Mouse (Mus musculus): ENCODE results near the gene Tspan32. TPM values are rescaled to one million over a fixed set of nuclear protein-coding genes. Genes with fewer than 3 reads are reported as not detected.

Gene Tspan32
- polyA plus RNA-seq, 1 experiment = 5.1 TPM

DNA sequence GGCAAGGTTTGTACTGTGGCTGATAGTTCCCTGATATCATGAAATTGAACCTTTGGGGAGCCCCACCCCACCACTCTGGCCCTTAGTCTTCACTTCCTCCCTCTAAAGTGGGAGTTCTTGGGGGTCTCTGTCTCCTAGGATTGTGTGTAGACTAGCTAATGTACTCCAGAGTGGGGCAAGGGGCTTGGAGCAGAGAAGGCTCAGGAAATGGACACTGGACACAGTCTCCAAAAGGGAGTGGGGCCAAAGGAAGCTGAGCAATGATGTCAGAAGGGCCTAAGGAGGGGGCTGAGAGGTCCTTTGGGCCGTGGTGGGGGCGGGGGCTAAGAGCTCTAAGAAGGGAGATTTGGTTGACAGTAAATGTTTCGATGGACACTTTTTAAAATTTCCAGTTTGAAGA lies 50.2 kb downstream of the Tspan32 start:
- peak overlapping the region; percentile 91 for H3K4me3 ChIP-seq (ENCODE audit: insufficient read depth, low read depth, low read length)
- TF ChIP-seq CTCF (conservative IDR thresholded peaks at IDR 0.05; ENCODE audit: insufficient read depth, insufficient read length, low read depth, low read length) (no peak), POLR2A (IDR thresholded peaks at IDR 0.05; ENCODE audit: low read depth, low read length) (no peak)
- DNase-seq = no peak
- peaks cover 52% of the 10 kb centered on the region for H3K4me1 ChIP-seq (ENCODE audit: control insufficient read depth, insufficient read depth, low read length)
- H3K36me3 ChIP-seq (ENCODE audit: control insufficient read depth, insufficient read depth, low read length) = no peaks in the 10 kb centered on the region
- H3K27ac ChIP-seq (ENCODE audit: insufficient read depth, low read depth, low read length) = peak overlapping the region; percentile 61
- 48% methylated on average over 3 of the region's 3 CpGs for WGBS
- H3K27me3 ChIP-seq (replicated peaks; ENCODE audit: control insufficient read depth, insufficient read depth, low read length) = no peaks in the 10 kb centered on the region

DNA sequence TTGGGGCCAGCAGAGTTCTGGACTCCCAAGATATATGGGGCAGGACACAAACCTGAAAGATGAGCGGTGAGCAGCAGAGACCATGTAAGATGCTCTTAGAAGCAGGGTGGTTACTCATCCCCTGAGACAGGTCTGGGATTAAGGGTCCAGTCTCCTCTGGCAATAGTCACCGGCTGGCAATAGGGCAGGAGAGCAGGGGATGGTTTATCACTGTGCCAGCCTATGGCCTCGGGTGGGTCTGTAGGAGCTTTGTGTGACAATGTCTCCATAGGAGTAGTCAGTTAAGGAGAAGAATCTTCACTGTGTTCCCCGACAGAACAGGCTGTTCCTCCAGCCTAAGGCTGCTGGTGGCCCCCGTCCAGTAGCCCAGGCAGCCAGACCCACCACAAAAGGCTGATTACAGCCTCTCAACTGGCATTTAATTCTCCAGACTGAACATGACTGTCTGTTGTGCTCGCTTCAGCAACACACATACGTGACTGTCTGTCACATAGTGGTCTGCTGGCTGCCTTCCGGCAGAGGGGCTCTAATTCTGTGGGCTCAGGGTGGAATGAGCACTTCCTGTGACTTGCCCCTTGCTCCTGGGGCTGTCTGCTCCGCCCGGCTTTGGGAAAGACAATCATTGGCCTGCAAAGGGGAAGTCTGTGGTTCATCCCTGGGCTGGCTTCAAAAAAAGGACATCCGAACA lies 50.8 kb downstream of the Tspan32 start:
- no peak for TF ChIP-seq POLR2A (IDR thresholded peaks at IDR 0.05; ENCODE audit: low read depth, low read length)
- TF ChIP-seq CTCF (conservative IDR thresholded peaks at IDR 0.05; ENCODE audit: insufficient read depth, insufficient read length, low read depth, low read length) = no peak
- Histone ChIP-seq H3K36me3 (ENCODE audit: control insufficient read depth, insufficient read depth, low read length) (no peaks in the 10 kb centered on the region), H3K4me1 (ENCODE audit: control insufficient read depth, insufficient read depth, low read length) (peaks cover 46% of the 10 kb centered on the region), H3K27ac (ENCODE audit: insufficient read depth, low read depth, low read length) (peak overlapping the region; percentile 5), H3K27me3 (replicated peaks; ENCODE audit: control insufficient read depth, insufficient read depth, low read length) (no peaks in the 10 kb centered on the region), H3K4me3 (ENCODE audit: insufficient read depth, low read depth, low read length) (peak overlapping the region; percentile 22)
- DNase-seq = peak; percentile 37
- 57% methylated on average over 11 of the region's 11 CpGs for WGBS

DNA sequence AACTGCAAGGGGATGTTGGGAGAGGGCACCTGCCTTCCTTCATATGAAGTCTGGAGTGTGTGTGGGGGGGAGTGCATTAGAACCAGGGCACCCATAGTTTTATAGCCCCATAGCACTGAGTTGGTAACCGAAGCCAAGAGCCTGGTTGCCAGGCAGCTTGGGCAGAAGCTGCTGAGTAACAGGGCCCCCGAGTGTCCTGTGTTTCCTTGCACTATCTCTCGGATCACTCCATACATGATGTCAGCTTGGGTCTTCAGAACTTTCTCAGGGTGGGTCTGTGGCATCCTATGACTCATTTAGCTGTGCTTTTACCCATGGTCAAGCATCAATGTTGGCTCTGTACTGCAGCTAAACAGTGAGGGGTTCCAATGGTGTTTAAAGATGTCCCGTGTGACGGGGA lies 52.2 kb downstream of the Tspan32 start:
- TF ChIP-seq CTCF (conservative IDR thresholded peaks at IDR 0.05; ENCODE audit: insufficient read depth, insufficient read length, low read depth, low read length) = no peak
- no peak for TF ChIP-seq POLR2A (IDR thresholded peaks at IDR 0.05; ENCODE audit: low read depth, low read length)
- Histone ChIP-seq H3K4me3 (ENCODE audit: insufficient read depth, low read depth, low read length) (no peak overlapping the region), H3K27ac (ENCODE audit: insufficient read depth, low read depth, low read length) (peak overlapping the region; percentile 77; the same call in 1 of the 2 replicates), H3K36me3 (ENCODE audit: control insufficient read depth, insufficient read depth, low read length) (no peaks in the 10 kb centered on the region), H3K4me1 (ENCODE audit: control insufficient read depth, insufficient read depth, low read length) (peaks cover 41% of the 10 kb centered on the region), H3K27me3 (replicated peaks; ENCODE audit: control insufficient read depth, insufficient read depth, low read length) (no peaks in the 10 kb centered on the region)
- no peak for DNase-seq
- 58% methylated on average over 5 of the region's 5 CpGs for WGBS

DNA sequence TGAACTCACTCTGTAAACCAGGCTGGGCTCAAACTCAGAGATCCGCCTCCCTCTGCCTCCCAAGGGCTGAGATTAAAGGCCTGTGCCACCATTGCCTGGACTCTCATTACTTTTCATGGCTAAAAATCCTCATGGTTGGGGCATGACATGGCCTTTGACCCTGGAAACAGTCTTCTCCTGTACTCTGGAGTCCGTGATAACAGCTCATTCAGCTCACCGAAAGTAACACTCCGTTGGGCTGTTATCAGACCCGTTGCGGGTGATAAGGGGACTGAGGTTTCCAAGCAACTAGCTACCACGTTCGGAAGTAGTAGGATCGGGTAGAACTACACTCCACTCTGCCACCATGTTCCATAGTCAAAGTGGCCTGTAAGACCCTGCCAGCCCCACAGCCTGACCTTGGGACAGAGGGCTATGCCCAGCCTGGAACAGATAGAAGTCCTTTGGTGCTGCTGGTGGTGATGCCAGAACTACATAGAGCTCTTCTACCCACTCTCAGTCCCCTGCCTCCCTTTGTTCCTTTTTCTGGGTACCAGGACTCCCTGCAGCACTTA lies 52.9 kb downstream of the Tspan32 start:
- TF ChIP-seq POLR2A (IDR thresholded peaks at IDR 0.05; ENCODE audit: low read depth, low read length) (no peak), CTCF (conservative IDR thresholded peaks at IDR 0.05; ENCODE audit: insufficient read depth, insufficient read length, low read depth, low read length) (no peak)
- no peak overlapping the region for H3K4me3 ChIP-seq (ENCODE audit: insufficient read depth, low read depth, low read length)
- H3K36me3 ChIP-seq (ENCODE audit: control insufficient read depth, insufficient read depth, low read length) = no peaks in the 10 kb centered on the region; the same call in 1 of the 2 replicates
- peak overlapping the region; percentile 77 for H3K27ac ChIP-seq (ENCODE audit: insufficient read depth, low read depth, low read length)
- no peaks in the 10 kb centered on the region for H3K27me3 ChIP-seq (replicated peaks; ENCODE audit: control insufficient read depth, insufficient read depth, low read length)
- 58% methylated on average over 9 of the region's 9 CpGs for WGBS
- H3K4me1 ChIP-seq (ENCODE audit: control insufficient read depth, insufficient read depth, low read length) = peaks cover 41% of the 10 kb centered on the region
- DNase-seq = no peak

DNA sequence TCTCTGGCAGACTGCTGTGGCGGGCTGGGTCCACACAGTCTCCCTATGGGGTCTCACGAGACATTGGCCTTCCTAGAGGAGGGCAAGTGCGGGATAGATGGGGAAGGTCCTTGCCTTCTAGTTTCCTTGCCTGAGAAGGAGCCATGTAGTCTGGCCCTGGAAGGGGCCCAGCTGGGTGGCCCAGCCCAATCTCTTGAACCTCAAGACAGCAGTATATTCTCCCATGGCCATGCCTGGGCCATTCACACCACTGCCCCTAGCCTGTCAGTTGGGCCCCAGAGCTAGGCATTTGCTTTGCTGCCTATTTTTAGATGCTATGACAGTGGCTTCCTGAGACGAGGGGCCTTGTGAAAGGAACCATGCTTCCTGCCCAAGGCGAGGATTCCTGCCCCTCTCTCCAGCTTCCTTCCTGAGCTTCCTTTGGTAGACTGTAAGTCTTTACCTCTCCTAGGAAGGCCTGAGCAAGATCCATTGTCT lies 53.4 kb downstream of the Tspan32 start:
- 50% methylated on average over 5 of the region's 5 CpGs for WGBS
- Histone ChIP-seq H3K36me3 (ENCODE audit: control insufficient read depth, insufficient read depth, low read length) (peaks cover 1% of the 10 kb centered on the region; the same call in 1 of the 2 replicates), H3K27ac (ENCODE audit: insufficient read depth, low read depth, low read length) (peak overlapping the region; percentile 77), H3K27me3 (replicated peaks; ENCODE audit: control insufficient read depth, insufficient read depth, low read length) (no peaks in the 10 kb centered on the region), H3K4me3 (ENCODE audit: insufficient read depth, low read depth, low read length) (no peak overlapping the region), H3K4me1 (ENCODE audit: control insufficient read depth, insufficient read depth, low read length) (peaks cover 41% of the 10 kb centered on the region)
- TF ChIP-seq CTCF (conservative IDR thresholded peaks at IDR 0.05; ENCODE audit: insufficient read depth, insufficient read length, low read depth, low read length) (no peak), POLR2A (IDR thresholded peaks at IDR 0.05; ENCODE audit: low read depth, low read length) (no peak)
- DNase-seq = peak; percentile 82

DNA sequence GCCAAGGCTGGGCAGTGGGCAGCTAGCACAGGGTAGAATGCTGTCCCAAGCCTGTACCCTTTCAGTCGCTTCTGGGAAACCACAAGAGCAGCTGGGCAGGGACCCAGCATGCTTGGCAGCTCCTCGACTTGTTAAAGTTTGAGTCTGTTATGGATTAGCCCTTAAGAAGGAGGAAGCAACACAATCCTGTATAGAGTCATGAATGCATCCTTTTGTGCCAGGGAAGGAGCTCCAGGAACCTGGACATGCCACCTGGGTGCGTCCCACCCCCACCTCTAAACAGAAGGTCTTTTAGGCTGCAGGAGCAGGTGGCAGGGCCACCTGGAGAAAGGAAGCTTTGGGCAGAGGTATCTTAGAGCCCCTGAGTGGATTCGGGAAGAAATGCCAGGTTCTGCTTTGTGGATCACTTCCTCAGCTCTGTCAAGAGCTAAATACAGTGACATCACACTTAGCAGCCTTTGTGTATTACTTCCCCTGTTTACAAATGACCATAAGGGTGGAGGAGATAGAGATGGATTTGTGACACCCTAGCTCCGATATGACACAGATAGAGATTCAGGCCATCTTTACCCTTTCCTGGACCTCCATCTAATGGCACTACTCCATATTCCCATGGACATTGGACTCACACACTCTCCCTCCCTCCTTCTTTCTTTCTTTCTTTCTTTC lies 54.5 kb downstream of the Tspan32 start:
- Histone ChIP-seq H3K27ac (ENCODE audit: insufficient read depth, low read depth, low read length) (peak overlapping the region; percentile 49), H3K4me1 (ENCODE audit: control insufficient read depth, insufficient read depth, low read length) (peaks cover 34% of the 10 kb centered on the region), H3K36me3 (ENCODE audit: control insufficient read depth, insufficient read depth, low read length) (peaks cover 1% of the 10 kb centered on the region), H3K27me3 (replicated peaks; ENCODE audit: control insufficient read depth, insufficient read depth, low read length) (no peaks in the 10 kb centered on the region), H3K4me3 (ENCODE audit: insufficient read depth, low read depth, low read length) (no peak overlapping the region)
- TF ChIP-seq CTCF (conservative IDR thresholded peaks at IDR 0.05; ENCODE audit: insufficient read depth, insufficient read length, low read depth, low read length) (no peak), POLR2A (IDR thresholded peaks at IDR 0.05; ENCODE audit: low read depth, low read length) (no peak)
- peak; percentile 50 for DNase-seq
- whole genome bisulfite sequencing = 35% methylated on average over 5 of the region's 5 CpGs

DNA sequence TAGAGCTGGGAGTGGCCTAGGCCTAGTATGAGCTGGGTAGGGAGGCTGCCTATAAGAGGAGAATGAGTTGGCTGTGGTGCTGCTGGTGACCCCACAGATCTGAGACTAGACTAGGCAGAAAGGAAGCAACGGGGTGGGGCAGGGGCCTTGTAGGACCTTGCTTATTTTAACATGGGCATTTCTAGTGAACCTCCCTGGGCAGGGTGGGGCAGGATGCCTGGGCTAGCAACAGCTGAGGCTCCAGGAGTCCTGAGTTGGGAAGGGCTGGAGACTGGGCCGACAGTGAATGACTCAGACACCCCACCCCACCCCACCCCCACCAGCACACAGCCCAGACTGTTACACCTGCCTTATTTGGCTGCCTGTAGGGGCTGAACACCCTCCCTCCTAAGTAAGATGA lies 57.9 kb downstream of the Tspan32 start:
- H3K27me3 ChIP-seq (replicated peaks; ENCODE audit: control insufficient read depth, insufficient read depth, low read length) = no peaks in the 10 kb centered on the region
- 62% methylated on average over 2 of the region's 2 CpGs for WGBS
- peaks cover 3% of the 10 kb centered on the region for H3K36me3 ChIP-seq (ENCODE audit: control insufficient read depth, insufficient read depth, low read length)
- H3K4me1 ChIP-seq (ENCODE audit: control insufficient read depth, insufficient read depth, low read length) = peaks cover 5% of the 10 kb centered on the region
- TF ChIP-seq CTCF (conservative IDR thresholded peaks at IDR 0.05; ENCODE audit: insufficient read depth, insufficient read length, low read depth, low read length) = no peak
- TF ChIP-seq POLR2A (IDR thresholded peaks at IDR 0.05; ENCODE audit: low read depth, low read length) = no peak
- H3K27ac ChIP-seq (ENCODE audit: insufficient read depth, low read depth, low read length) = no peak overlapping the region
- no peak overlapping the region for H3K4me3 ChIP-seq (ENCODE audit: insufficient read depth, low read depth, low read length)
- DNase-seq = peak; percentile 38
